Mouse (Mus musculus) kidney, postnatal 10 days (tissue): Measurements from ENCODE around the gene 4921517D22Rik.

ENCODE experiments used
- DNase-seq: peaks from one replicate; pipeline ENCODE4 v3.0.0; 2021; ENCODE audit warnings: mixed read lengths

4921517D22Rik gene

DNA sequence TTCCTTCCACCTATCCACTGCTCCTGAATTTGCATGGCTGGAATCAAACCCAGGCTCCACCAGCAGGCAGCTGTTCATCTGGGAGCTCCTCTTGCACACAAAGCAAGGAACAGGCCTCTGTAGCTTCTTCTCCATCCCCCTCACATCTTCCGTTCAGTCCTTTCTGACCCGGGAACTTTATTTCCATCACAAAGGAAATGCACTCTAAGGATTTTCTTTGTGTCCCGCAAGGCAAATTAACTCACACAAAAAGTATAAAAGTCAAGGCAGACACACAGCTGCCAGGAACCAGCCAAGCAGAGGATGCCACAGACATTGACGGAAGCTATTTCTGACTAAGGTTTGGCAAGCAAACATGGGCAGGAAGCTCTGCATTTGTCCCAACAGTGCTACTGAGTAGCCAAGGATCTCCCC lies 36.9 kb downstream of the 4921517D22Rik start:
- peak; percentile 42 for DNase-seq

DNA sequence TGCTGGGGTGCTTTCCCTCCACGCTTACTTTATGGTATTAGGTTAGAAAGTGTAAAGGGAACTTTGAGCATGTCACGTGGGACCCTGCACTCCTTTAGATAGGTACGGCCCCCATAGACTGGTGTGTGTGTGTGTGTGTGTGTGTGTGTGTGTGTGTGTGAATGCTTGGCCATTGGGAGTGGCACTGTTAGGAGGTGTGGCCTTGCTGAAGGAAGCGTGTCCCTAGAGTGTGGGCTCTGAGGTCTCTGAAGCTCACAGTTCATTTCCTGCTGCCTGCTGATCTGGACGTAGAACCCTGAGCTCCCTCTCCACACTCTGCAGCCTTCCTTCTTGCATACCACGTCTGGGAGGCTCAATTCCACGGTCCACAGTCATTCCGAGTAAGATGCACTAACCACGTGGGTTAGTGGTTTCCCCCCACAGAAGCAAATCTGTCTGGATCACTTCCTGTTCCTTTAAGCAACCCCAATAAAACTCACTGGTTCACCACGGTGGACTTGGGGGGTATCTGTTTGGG lies 37.5 kb downstream of the 4921517D22Rik start:
- no peak for DNase-seq

- no peak for DNase-seq
These were observed 38.1 kb downstream of the 4921517D22Rik start for GRCm38 (mm10) chr13:59655718-59656315.

DNA sequence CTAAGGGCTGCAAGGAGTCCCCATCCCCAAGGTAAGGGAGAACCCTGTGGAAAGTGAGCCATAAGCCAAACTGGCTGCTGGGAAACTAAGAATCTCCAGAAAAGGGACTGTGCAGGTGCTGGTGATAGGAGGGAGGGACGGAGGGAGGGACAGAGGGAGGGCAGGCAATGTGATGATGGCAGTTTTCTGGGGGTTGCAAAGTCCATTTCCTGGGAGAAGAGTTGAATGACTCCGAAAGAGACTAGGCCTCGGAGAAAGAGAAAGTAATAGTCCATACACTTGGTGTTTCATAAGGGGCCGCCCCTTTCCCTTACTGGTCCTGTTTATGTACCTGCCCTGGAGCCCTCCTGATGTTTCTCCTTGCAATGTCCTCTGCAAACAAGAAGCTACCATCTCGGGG lies 39.4 kb downstream of the 4921517D22Rik start:
- no peak for DNase-seq

- DNase-seq = no peak
These were observed 40.8 kb downstream of the 4921517D22Rik start for GRCm38 (mm10) chr13:59653136-59653535.

GRCm38 (mm10) chr13:59652651-59653050 lies 41.3 kb downstream of the 4921517D22Rik start:
- no peak for DNase-seq

DNA sequence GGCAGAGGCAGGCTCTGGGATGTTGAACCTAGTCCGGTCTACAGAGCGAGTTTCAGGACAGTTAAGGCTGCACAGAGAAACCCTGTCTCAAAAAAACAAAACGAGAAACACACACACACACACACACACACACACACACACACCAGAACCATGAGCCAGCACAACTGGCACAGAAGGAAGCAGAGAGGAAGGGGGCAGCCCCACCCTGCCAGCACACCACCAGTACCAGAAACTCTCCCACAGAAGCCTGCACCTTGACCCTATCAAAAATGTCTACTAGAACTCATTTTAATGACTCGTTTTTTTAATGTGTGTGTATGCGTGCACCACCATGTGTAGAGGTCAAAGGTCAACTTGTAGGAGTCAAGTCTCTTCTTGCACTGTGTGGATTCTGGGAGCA lies 44.1 kb downstream of the 4921517D22Rik start:
- no peak for DNase-seq

GRCm38 (mm10) chr13:59648598-59648997 lies 45.3 kb downstream of the 4921517D22Rik start:
- no peak for DNase-seq

- DNase-seq = no peak
These were observed 46.4 kb downstream of the 4921517D22Rik start for GRCm38 (mm10) chr13:59647484-59647883.

GRCm38 (mm10) chr13:59646674-59647244 lies 47.1 kb downstream of the 4921517D22Rik start:
- no peak for DNase-seq

- no peak for DNase-seq
These were observed 48.4 kb downstream of the 4921517D22Rik start for GRCm38 (mm10) chr13:59645491-59645890.

DNA sequence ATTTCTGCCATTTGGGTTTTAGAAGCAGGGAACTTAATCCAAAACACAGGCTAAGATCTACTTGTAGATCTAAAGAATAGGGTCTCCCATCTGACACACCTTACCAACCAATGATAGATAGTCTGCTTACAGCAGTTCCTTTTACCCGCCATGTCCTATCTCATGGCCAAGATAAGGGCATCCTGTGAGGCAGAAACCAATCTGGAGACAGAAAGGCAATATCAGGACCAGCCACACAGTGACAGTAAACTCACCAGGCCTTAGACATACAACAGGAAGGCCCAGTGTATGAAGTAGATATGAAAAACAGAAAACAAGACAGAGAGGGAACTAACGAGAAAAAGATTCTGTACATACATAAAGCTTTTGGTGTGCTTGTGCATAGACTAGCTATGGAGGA lies 51.1 kb downstream of the 4921517D22Rik start:
- DNase-seq = no peak

DNA sequence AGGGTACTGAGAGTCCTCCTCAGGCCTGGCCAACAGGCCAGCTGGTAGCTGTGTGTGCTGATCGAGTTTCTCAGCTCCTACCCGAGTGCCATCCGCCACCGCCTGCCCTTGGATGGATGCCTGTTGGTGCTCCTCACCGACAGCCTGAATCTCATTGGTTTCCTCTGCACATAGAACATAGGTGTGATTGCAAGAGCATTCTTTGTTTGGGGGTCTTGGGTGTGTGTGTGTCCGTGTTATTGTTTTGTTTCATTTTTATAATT lies 53.8 kb downstream of the 4921517D22Rik start:
- DNase-seq = no peak

- no peak for DNase-seq
These were observed 54.3 kb downstream of the 4921517D22Rik start for GRCm38 (mm10) chr13:59639368-59640177.

- no peak for DNase-seq
These were observed 56.1 kb downstream of the 4921517D22Rik start for GRCm38 (mm10) chr13:59637800-59638199.
